Mouse (Mus musculus): ENCODE results near the gene Guca2a. TPM values are rescaled to one million over a fixed set of nuclear protein-coding genes. Genes with fewer than 3 reads are reported as not detected.
"Not testable (repeated sequence)": the region's sequence is repeated elsewhere in the genome, so short reads cannot be mapped to it uniquely, and the experiment has no call there.

Guca2a gene
- not detected for total RNA-seq (2021)

GRCm38 (mm10) chr4:119637176-119637845, at the start of gene Guca2a:
Gene Guca2a, plus strand, starts transcription at chr4:119637704.
- intact Hi-C loops (cut with DNase I): loop anchor here (10.0 kb wide), 2 partner anchors 167 to 487 kb away; no protein-coding TSS in a partner anchor
- no peak for DNase-seq (ENCODE audit: low spot score in 2 of 2)

GRCm38 (mm10) chr4:119588037-119588436, 49.5 kb upstream of the Guca2a start:
- intact Hi-C loops (cut with DNase I): no loop called here
- DNase-seq (ENCODE audit: low spot score in 2 of 2): no peak

- intact Hi-C loops (cut with DNase I): no loop called here
- DNase-seq (ENCODE audit: low spot score in 2 of 2): no peak
Observed at GRCm38 (mm10) chr4:119589423-119589822, 48.1 kb upstream of the Guca2a start.

- intact Hi-C loops (cut with DNase I): no loop called here
Observed at GRCm38 (mm10) chr4:119590027-119590426, 47.5 kb upstream of the Guca2a start.

GRCm38 (mm10) chr4:119592479-119592878, 45.0 kb upstream of the Guca2a start:
- DNase-seq (ENCODE audit: low spot score in 2 of 2): no peak
- intact Hi-C loops (cut with DNase I): no loop called here

More at GRCm38 (mm10) chr4:119590027-119590426, 47.5 kb upstream of the Guca2a start:
- DNase-seq (ENCODE audit: low spot score in 2 of 2): no peak

GRCm38 (mm10) chr4:119594331-119594730, 43.2 kb upstream of the Guca2a start:
- intact Hi-C loops (cut with DNase I): no loop called here
- DNase-seq (ENCODE audit: low spot score in 2 of 2): no peak

- no peak for DNase-seq (ENCODE audit: low spot score in 2 of 2)
- intact Hi-C loops (cut with DNase I): no loop called here
Observed at GRCm38 (mm10) chr4:119599605-119600004, 37.9 kb upstream of the Guca2a start.

- intact Hi-C loops (cut with DNase I): no loop called here
- DNase-seq (ENCODE audit: low spot score in 2 of 2): no peak
Observed at GRCm38 (mm10) chr4:119609488-119609887, 28.0 kb upstream of the Guca2a start.

GRCm38 (mm10) chr4:119614078-119614477, 23.4 kb upstream of the Guca2a start:
- intact Hi-C loops (cut with DNase I): no loop called here
- no peak for DNase-seq (ENCODE audit: low spot score in 2 of 2)

GRCm38 (mm10) chr4:119614724-119615123, 22.8 kb upstream of the Guca2a start:
- intact Hi-C loops (cut with DNase I): no loop called here
- DNase-seq (ENCODE audit: low spot score in 2 of 2): no peak

- no peak for DNase-seq (ENCODE audit: low spot score in 2 of 2)
- intact Hi-C loops (cut with DNase I): loop anchor here (10.0 kb wide), 1 partner anchor 81 kb away; no protein-coding TSS in a partner anchor
Observed at GRCm38 (mm10) chr4:119626081-119626645, 11.3 kb upstream of the Guca2a start.

GRCm38 (mm10) chr4:119626876-119627275, 10.6 kb upstream of the Guca2a start:
- no peak for DNase-seq (ENCODE audit: low spot score in 2 of 2)
- intact Hi-C loops (cut with DNase I): loop anchor here (10.0 kb wide), 1 partner anchor 82 kb away; no protein-coding TSS in a partner anchor

- intact Hi-C loops (cut with DNase I): loop anchor here (10.0 kb wide), 1 partner anchor 83 kb away; no protein-coding TSS in a partner anchor
- DNase-seq (ENCODE audit: low spot score in 2 of 2): no peak
Observed at GRCm38 (mm10) chr4:119627317-119627716, 10.2 kb upstream of the Guca2a start.

- not testable (repeated sequence) for DNase-seq (ENCODE audit: low spot score in 2 of 2)
- intact Hi-C loops (cut with DNase I): loop anchor here (10.0 kb wide), 1 partner anchor 84 kb away; no protein-coding TSS in a partner anchor
Observed at GRCm38 (mm10) chr4:119628363-119628762, 9.1 kb upstream of the Guca2a start.

- peak; percentile 54 to 59 for DNase-seq (ENCODE audit: low spot score in 2 of 2)
- intact Hi-C loops (cut with DNase I): loop anchor here (10.0 kb wide), 2 partner anchors 173 to 493 kb away; no protein-coding TSS in a partner anchor
Observed at GRCm38 (mm10) chr4:119631115-119631919, 6.2 kb upstream of the Guca2a start.

GRCm38 (mm10) chr4:119632721-119633120, 4.8 kb upstream of the Guca2a start:
- intact Hi-C loops (cut with DNase I): loop anchor here (10.0 kb wide), 2 partner anchors 172 to 492 kb away; no protein-coding TSS in a partner anchor
- no peak for DNase-seq (ENCODE audit: low spot score in 2 of 2)

GRCm38 (mm10) chr4:119633342-119633741, 4.2 kb upstream of the Guca2a start:
- DNase-seq (ENCODE audit: low spot score in 2 of 2): no peak
- intact Hi-C loops (cut with DNase I): loop anchor here (10.0 kb wide), 2 partner anchors 171 to 491 kb away; no protein-coding TSS in a partner anchor

GRCm38 (mm10) chr4:119633948-119634347, 3.6 kb upstream of the Guca2a start:
- intact Hi-C loops (cut with DNase I): loop anchor here (10.0 kb wide), 2 partner anchors 171 to 491 kb away; no protein-coding TSS in a partner anchor
- no peak for DNase-seq (ENCODE audit: low spot score in 2 of 2)

- DNase-seq (ENCODE audit: low spot score in 2 of 2): no peak
- intact Hi-C loops (cut with DNase I): loop anchor here (10.0 kb wide), 2 partner anchors 170 to 490 kb away; no protein-coding TSS in a partner anchor
Observed at GRCm38 (mm10) chr4:119634908-119635660, 2.4 kb upstream of the Guca2a start.

Data from left cerebral cortex, postnatal 36 days (tissue).